Mouse (Mus musculus): Measurements from ENCODE around the gene Pced1b. TPM values are rescaled to one million over a fixed set of nuclear protein-coding genes. Genes with fewer than 3 reads are reported as not detected.

Gene Pced1b
- polyA plus RNA-seq, 1 experiment from 2014 or later, result 4.5 TPM

- H3K27me3 ChIP-seq (replicated peaks; ENCODE audit: control insufficient read depth, insufficient read depth, low read length), result no peaks in the 10 kb centered on the region
These were observed 42.3 kb downstream of the Pced1b start for GRCm38 (mm10) chr15:97289176-97289575.

GRCm38 (mm10) chr15:97290351-97290750 lies 43.4 kb downstream of the Pced1b start:
- Histone ChIP-seq H3K36me3 (ENCODE audit: control insufficient read depth, insufficient read depth, low read length) (no peaks in the 10 kb centered on the region), H3K4me3 (ENCODE audit: low read length) (no peak overlapping the region), H3K27ac (ENCODE audit: low read depth, low read length) (no peak overlapping the region), H3K9me3 (ENCODE audit: control insufficient read depth, low read length) (no peaks in the 10 kb centered on the region), H3K27me3 (replicated peaks; ENCODE audit: control insufficient read depth, insufficient read depth, low read length) (no peaks in the 10 kb centered on the region), H3K9ac (ENCODE audit: low read depth, low read length) (no peak overlapping the region), H3K4me2 (ENCODE audit: low read length) (no peak overlapping the region), H3K4me1 (ENCODE audit: control insufficient read depth, insufficient read depth, low read depth, low read length) (no peaks in the 10 kb centered on the region)
- WGBS, result 95% methylated on average over 6 of the region's 6 CpGs
- no peak for ATAC-seq

More at GRCm38 (mm10) chr15:97289176-97289575, 42.3 kb downstream of the Pced1b start:
- Histone ChIP-seq H3K9ac (ENCODE audit: low read depth, low read length) (no peak overlapping the region), H3K4me3 (ENCODE audit: low read length) (no peak overlapping the region), H3K9me3 (ENCODE audit: control insufficient read depth, low read length) (no peaks in the 10 kb centered on the region), H3K4me2 (ENCODE audit: low read length) (no peak overlapping the region), H3K36me3 (ENCODE audit: control insufficient read depth, insufficient read depth, low read length) (no peaks in the 10 kb centered on the region), H3K27ac (ENCODE audit: low read depth, low read length) (no peak overlapping the region), H3K4me1 (ENCODE audit: control insufficient read depth, insufficient read depth, low read depth, low read length) (no peaks in the 10 kb centered on the region)
- 87% methylated on average over 4 of the region's 4 CpGs for WGBS
- ATAC-seq, result no peak

DNA sequence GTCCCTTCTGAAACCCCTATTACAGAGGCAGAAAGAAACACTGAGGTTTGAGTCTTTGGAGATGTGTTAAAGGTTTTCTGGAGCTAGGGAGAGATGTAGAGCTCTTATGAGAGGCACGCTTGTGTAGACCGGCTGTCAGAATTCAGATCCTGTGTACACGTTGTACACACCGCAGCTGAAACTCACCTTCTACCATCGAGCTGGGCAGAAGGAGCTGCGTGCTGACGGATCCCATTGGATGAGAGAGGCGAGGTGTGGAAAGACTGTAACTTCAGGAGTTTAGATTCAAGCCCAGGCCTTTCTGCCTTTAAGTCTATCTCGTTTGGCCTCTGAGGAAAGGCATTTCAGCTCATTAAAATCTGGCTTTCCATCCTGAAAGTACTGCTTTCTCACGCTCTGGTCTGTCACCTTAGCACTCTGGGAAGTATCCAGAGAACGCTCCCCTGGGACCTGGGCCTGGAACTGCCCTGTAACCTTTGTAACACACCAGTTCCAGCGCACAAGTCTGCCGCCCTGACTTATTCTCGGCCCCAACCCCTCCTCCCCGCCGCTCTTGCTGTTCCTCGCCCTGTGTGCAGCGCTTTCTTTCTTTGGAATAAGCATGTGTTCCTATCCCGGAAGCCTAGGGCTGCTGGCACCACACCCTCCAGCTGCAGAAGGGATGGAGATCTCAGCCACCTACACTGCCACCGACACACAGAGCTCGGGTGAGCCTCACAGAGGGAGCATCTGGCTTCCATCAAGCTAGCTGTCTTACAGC lies 44.6 kb downstream of the Pced1b start:
- ATAC-seq, result no peak
- H3K4me2 ChIP-seq (ENCODE audit: low read length), result no peak overlapping the region
- H3K4me1 ChIP-seq (ENCODE audit: control insufficient read depth, insufficient read depth, low read depth, low read length), result no peaks in the 10 kb centered on the region
- no peak overlapping the region for H3K9ac ChIP-seq (ENCODE audit: low read depth, low read length)
- no peaks in the 10 kb centered on the region for H3K36me3 ChIP-seq (ENCODE audit: control insufficient read depth, insufficient read depth, low read length)
- no peaks in the 10 kb centered on the region for H3K27me3 ChIP-seq (replicated peaks; ENCODE audit: control insufficient read depth, insufficient read depth, low read length)
- no peak overlapping the region for H3K4me3 ChIP-seq (ENCODE audit: low read length)
- H3K9me3 ChIP-seq (ENCODE audit: control insufficient read depth, low read length), result no peaks in the 10 kb centered on the region
- no peak overlapping the region for H3K27ac ChIP-seq (ENCODE audit: low read depth, low read length)
- WGBS, result 84% methylated on average over 21 of the region's 21 CpGs

DNA sequence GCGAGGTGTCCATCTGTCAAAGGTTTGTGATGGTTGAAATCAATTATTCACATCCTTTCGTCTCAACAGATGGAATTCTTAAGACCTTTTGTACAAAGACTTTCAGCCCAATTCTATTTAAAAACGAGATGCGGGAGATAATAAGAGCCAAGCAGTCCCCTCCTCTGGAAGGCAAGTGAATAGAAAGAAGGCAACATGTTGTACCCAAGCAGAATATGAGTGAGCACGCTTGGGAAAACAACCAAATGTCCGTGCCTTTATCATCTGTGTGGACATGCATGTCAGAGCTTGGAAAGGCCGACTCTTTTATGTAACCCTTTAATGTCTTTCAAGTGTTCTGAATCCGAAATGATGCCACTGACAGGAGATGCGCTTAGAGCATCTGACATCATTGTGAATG lies 61.0 kb downstream of the Pced1b start:
- no peak overlapping the region for H3K27ac ChIP-seq (ENCODE audit: low read depth, low read length)
- no peak overlapping the region for H3K4me3 ChIP-seq (ENCODE audit: low read length)
- no peak overlapping the region for H3K9ac ChIP-seq (ENCODE audit: low read depth, low read length)
- H3K4me1 ChIP-seq (ENCODE audit: control insufficient read depth, insufficient read depth, low read depth, low read length), result no peaks in the 10 kb centered on the region
- no peaks in the 10 kb centered on the region for H3K36me3 ChIP-seq (ENCODE audit: control insufficient read depth, insufficient read depth, low read length)
- no peaks in the 10 kb centered on the region for H3K27me3 ChIP-seq (replicated peaks; ENCODE audit: control insufficient read depth, insufficient read depth, low read length)
- H3K4me2 ChIP-seq (ENCODE audit: low read length), result no peak overlapping the region
- WGBS, result 28% methylated on average over 9 of the region's 9 CpGs
- ATAC-seq, result no peak
- no peaks in the 10 kb centered on the region for H3K9me3 ChIP-seq (ENCODE audit: control insufficient read depth, low read length)

DNA sequence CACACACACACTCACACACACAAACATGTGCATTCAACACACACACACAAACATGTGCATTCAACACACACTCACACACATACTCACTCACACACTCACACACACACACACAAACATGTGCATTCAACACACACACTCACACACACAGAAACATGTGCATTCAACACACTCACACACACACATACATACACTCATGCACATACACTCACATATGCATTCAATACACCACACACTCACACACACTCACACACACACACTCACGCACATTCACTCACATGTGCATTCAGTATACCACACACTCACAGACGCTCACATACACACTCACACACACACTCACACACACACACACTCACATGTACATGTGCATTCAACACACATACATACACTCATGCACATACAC lies 62.6 kb downstream of the Pced1b start:
- no peak for ATAC-seq
- WGBS, result 98% methylated on average over 2 of the region's 2 CpGs
- Histone ChIP-seq H3K27ac (ENCODE audit: low read depth, low read length) (no peak overlapping the region), H3K4me2 (ENCODE audit: low read length) (no peak overlapping the region), H3K9me3 (ENCODE audit: control insufficient read depth, low read length) (no peaks in the 10 kb centered on the region), H3K4me3 (ENCODE audit: low read length) (no peak overlapping the region), H3K9ac (ENCODE audit: low read depth, low read length) (no peak overlapping the region), H3K4me1 (ENCODE audit: control insufficient read depth, insufficient read depth, low read depth, low read length) (peaks cover 5% of the 10 kb centered on the region), H3K27me3 (replicated peaks; ENCODE audit: control insufficient read depth, insufficient read depth, low read length) (no peaks in the 10 kb centered on the region), H3K36me3 (ENCODE audit: control insufficient read depth, insufficient read depth, low read length) (no peaks in the 10 kb centered on the region)

DNA sequence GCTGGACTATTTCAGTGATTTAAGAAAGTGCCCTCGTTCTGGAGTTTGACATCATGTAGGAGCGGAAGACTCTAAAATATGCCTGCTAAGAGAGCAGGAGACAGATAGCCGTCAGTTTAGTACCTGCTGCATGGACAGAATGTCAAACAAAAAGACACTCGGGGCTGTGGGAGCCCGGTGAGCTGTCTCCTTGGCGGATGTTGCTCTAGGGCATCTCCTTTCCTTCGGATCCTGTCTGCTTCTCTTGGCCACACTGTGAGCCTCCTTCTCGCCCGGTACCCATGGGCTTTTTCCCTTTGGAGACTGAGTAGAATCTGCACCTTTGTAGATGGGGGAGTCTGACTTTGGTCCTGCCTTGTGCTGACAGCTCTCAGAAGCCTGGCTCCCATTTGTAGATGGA lies 63.3 kb downstream of the Pced1b start:
- Histone ChIP-seq H3K27me3 (replicated peaks; ENCODE audit: control insufficient read depth, insufficient read depth, low read length) (no peaks in the 10 kb centered on the region), H3K4me2 (ENCODE audit: low read length) (no peak overlapping the region), H3K36me3 (ENCODE audit: control insufficient read depth, insufficient read depth, low read length) (no peaks in the 10 kb centered on the region), H3K27ac (ENCODE audit: low read depth, low read length) (no peak overlapping the region), H3K9me3 (ENCODE audit: control insufficient read depth, low read length) (no peaks in the 10 kb centered on the region), H3K4me1 (ENCODE audit: control insufficient read depth, insufficient read depth, low read depth, low read length) (peaks cover 11% of the 10 kb centered on the region), H3K4me3 (ENCODE audit: low read length) (no peak overlapping the region), H3K9ac (ENCODE audit: low read depth, low read length) (no peak overlapping the region)
- WGBS, result 78% methylated on average over 9 of the region's 9 CpGs
- ATAC-seq, result no peak

- H3K27ac ChIP-seq (ENCODE audit: low read depth, low read length), result no peak overlapping the region
- no peak overlapping the region for H3K4me2 ChIP-seq (ENCODE audit: low read length)
- H3K36me3 ChIP-seq (ENCODE audit: control insufficient read depth, insufficient read depth, low read length), result no peaks in the 10 kb centered on the region
- H3K27me3 ChIP-seq (replicated peaks; ENCODE audit: control insufficient read depth, insufficient read depth, low read length), result no peaks in the 10 kb centered on the region
- H3K4me1 ChIP-seq (ENCODE audit: control insufficient read depth, insufficient read depth, low read depth, low read length), result peaks cover 11% of the 10 kb centered on the region
- H3K4me3 ChIP-seq (ENCODE audit: low read length), result no peak overlapping the region
- H3K9ac ChIP-seq (ENCODE audit: low read depth, low read length), result no peak overlapping the region
- ATAC-seq, result no peak
- H3K9me3 ChIP-seq (ENCODE audit: control insufficient read depth, low read length), result no peaks in the 10 kb centered on the region
- 85% methylated on average over 7 of the region's 7 CpGs for WGBS
These were observed 64.3 kb downstream of the Pced1b start for GRCm38 (mm10) chr15:97311211-97311610.

GRCm38 (mm10) chr15:97311937-97312336 lies 65.0 kb downstream of the Pced1b start:
- Histone ChIP-seq H3K4me2 (ENCODE audit: low read length) (no peak overlapping the region), H3K4me1 (ENCODE audit: control insufficient read depth, insufficient read depth, low read depth, low read length) (peaks cover 11% of the 10 kb centered on the region), H3K27me3 (replicated peaks; ENCODE audit: control insufficient read depth, insufficient read depth, low read length) (no peaks in the 10 kb centered on the region), H3K4me3 (ENCODE audit: low read length) (no peak overlapping the region), H3K36me3 (ENCODE audit: control insufficient read depth, insufficient read depth, low read length) (no peaks in the 10 kb centered on the region), H3K9me3 (ENCODE audit: control insufficient read depth, low read length) (no peaks in the 10 kb centered on the region), H3K9ac (ENCODE audit: low read depth, low read length) (no peak overlapping the region), H3K27ac (ENCODE audit: low read depth, low read length) (no peak overlapping the region)
- no peak for ATAC-seq
- WGBS, result 94% methylated on average over 8 of the region's 8 CpGs

- H3K4me2 ChIP-seq (ENCODE audit: low read length), result peak overlapping the region; percentile 38
These were observed 68.0 kb downstream of the Pced1b start for GRCm38 (mm10) chr15:97314720-97315421.

More at GRCm38 (mm10) chr15:97314720-97315421, 68.0 kb downstream of the Pced1b start:
- Histone ChIP-seq H3K4me1 (ENCODE audit: control insufficient read depth, insufficient read depth, low read depth, low read length) (peaks cover 15% of the 10 kb centered on the region), H3K36me3 (ENCODE audit: control insufficient read depth, insufficient read depth, low read length) (no peaks in the 10 kb centered on the region), H3K9me3 (ENCODE audit: control insufficient read depth, low read length) (no peaks in the 10 kb centered on the region), H3K27ac (ENCODE audit: low read depth, low read length) (peak overlapping the region; percentile 48; the same call in 1 of the 2 replicates), H3K27me3 (replicated peaks; ENCODE audit: control insufficient read depth, insufficient read depth, low read length) (no peaks in the 10 kb centered on the region), H3K9ac (ENCODE audit: low read depth, low read length) (no peak overlapping the region), H3K4me3 (ENCODE audit: low read length) (no peak overlapping the region)
- 36% methylated on average over 14 of the region's 14 CpGs for WGBS
- ATAC-seq, result 0 out of 2 replicates have a peak, but pooled peaks have one; percentile 30

Measured in hindbrain, embryonic 16.5 days (tissue).